Mouse (Mus musculus) stomach, embryonic 14.5 days (tissue): ENCODE data around the gene Adssl1. TPM values are rescaled to one million over a fixed set of nuclear protein-coding genes. Genes with fewer than 3 reads are reported as not detected.

ENCODE experiments used
- ATAC-seq: fragments of 200-750 bp; cut with Nextera tagmentation; 2 replicates; pipeline ENCODE4 v1.8.0; 2017; ENCODE audit warnings: low read depth, moderate TSS enrichment; ENCODE audit not compliant: insufficient number of reproducible peaks, insufficient read depth, low FRiP score
- H3K27ac ChIP-seq: fragments of 300-500 bp; sonication (generic); 2 replicates; pipeline ENCODE4 v1.5.1; 2014; ENCODE audit warnings: mild to moderate bottlenecking, low read length, moderate library complexity, mixed read lengths
- H3K27me3 ChIP-seq: fragments of 300-500 bp; sonication (generic); 2 replicates; pipeline ENCODE4 v1.6.1; 2014; ENCODE audit warnings: low read length, control low read depth, mixed read lengths; ENCODE audit not compliant: control insufficient read depth, insufficient read depth
- H3K36me3 ChIP-seq: fragments of 300-500 bp; sonication (generic); 2 replicates; pipeline ENCODE4 v1.6.1; 2014; ENCODE audit warnings: mild to moderate bottlenecking, control low read depth, low read length, moderate library complexity, mixed read lengths; ENCODE audit not compliant: control insufficient read depth, insufficient read depth
- H3K4me1 ChIP-seq: fragments of 300-500 bp; sonication (generic); 2 replicates; pipeline ENCODE4 v1.6.1; 2014; ENCODE audit warnings: low read length, control low read depth, mixed read lengths; ENCODE audit not compliant: control insufficient read depth, insufficient read depth
- H3K4me2 ChIP-seq: fragments of 300-500 bp; sonication (generic); replicated peaks from 2 replicates; pipeline ENCODE4 v1.6.1; 2014; ENCODE audit warnings: low read depth, low read length, control low read depth
- H3K4me3 ChIP-seq: fragments of 300-500 bp; sonication (generic); 2 replicates; pipeline ENCODE4 v1.5.1; 2014; ENCODE audit warnings: low read depth, low read length, control low read depth
- H3K9ac ChIP-seq: fragments of 300-500 bp; sonication (generic); replicated peaks from 2 replicates; pipeline ENCODE4 v1.6.1; 2014; ENCODE audit warnings: low read depth, mild to moderate bottlenecking, control low read depth, low read length, moderate library complexity, mixed read lengths
- H3K9me3 ChIP-seq: fragments of 300-500 bp; sonication (generic); 2 replicates; pipeline ENCODE4 v1.6.1; 2016; ENCODE audit warnings: low read depth, low read length, control low read depth; ENCODE audit not compliant: control insufficient read depth
- WGBS: fragments of 180-500 bp; shearing (Covaris S2); extraction: QIAGEN DNeasy Blood & Tissue Kit; methylation state at CpG from one replicate; pipeline ENCODE4 v1.1.7; 2014; 5-methylcytosine and 5-hydroxymethylcytosine counted together
- polyA plus RNA-seq: library from polyadenylated mRNA; unstranded; fragments of >200 nt; fragmentation: Nextera tagmentation; extraction: Ambion mirVana; gene quantifications from 2 replicates; pipeline ENCODE4 v1.2.1, GENCODE M21; 2014

Adssl1 gene
- polyA plus RNA-seq, 1 experiment from 2014 or later: 3.1 TPM

DNA sequence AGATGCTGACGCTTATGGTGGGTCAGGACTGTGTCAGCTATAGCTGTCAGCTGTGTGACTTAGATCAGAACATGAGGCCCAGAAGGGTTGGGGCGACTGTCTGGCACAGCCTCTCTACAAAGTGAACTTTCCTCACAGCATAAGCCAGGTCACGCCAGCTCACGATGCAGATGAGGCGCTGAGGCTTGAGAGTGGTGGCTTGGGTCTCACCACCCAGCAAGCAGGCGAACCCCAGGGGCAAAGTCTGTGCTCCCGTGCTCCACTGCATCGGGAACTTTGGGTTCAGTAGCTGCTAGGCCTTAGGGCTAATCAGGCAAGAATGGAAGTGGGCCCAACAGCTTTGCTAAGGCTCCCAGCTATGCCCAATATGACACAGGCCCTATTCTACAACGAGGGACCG lies 10.8 kb upstream of the Adssl1 start:
- H3K27ac ChIP-seq: no peak overlapping the region
- no peak overlapping the region for H3K4me3 ChIP-seq
- H3K4me2 ChIP-seq: no peak overlapping the region
- peaks cover 7% of the 10 kb centered on the region; the same call in 1 of the 2 replicates for H3K4me1 ChIP-seq
- H3K27me3 ChIP-seq: no peaks in the 10 kb centered on the region
- H3K9me3 ChIP-seq: no peaks in the 10 kb centered on the region
- H3K9ac ChIP-seq: no peak overlapping the region
- peaks cover 6% of the 10 kb centered on the region; the same call in 1 of the 2 replicates for H3K36me3 ChIP-seq
- WGBS: 92% methylated on average over 10 of the region's 10 CpGs
- ATAC-seq: no peak

- H3K27me3 ChIP-seq: peaks cover 14% of the 10 kb centered on the region; the same call in 1 of the 2 replicates
- H3K4me3 ChIP-seq: no peak overlapping the region
- H3K36me3 ChIP-seq: no peaks in the 10 kb centered on the region
- ATAC-seq: no peak
- H3K9me3 ChIP-seq: no peaks in the 10 kb centered on the region
- no peak overlapping the region for H3K4me2 ChIP-seq
- no peak overlapping the region for H3K27ac ChIP-seq
- no peak overlapping the region for H3K9ac ChIP-seq
- H3K4me1 ChIP-seq: peaks cover 4% of the 10 kb centered on the region; the same call in 1 of the 2 replicates
- WGBS: 35% methylated on average over 9 of the region's 9 CpGs
Measured at GRCm38 (mm10) chr12:112616668-112617067, 3.2 kb upstream of the Adssl1 start.

DNA sequence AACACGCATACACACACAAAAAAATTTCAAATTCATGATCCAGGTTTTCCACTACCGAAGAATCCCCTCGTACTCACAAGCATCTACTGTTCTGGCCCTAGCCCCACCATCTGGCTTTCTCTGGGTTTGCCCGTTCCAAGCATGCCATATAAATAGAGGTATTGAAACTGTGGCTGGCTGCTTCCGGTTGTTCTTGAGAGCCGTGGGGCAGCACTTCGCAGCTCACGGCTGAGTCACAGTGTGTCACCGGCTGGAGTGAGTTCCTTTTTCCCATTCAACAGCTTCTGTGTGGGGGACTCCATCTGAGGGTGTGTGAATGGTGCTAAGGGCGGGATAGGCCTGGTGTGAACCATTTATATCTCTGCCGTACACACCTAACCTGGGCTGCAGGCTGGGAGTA lies 2.7 kb upstream of the Adssl1 start:
- H3K36me3 ChIP-seq: no peaks in the 10 kb centered on the region
- H3K27ac ChIP-seq: no peak overlapping the region
- H3K4me2 ChIP-seq: no peak overlapping the region
- WGBS: 82% methylated on average over 11 of the region's 11 CpGs
- ATAC-seq: no peak
- H3K27me3 ChIP-seq: peaks cover 14% of the 10 kb centered on the region; the same call in 1 of the 2 replicates
- H3K9me3 ChIP-seq: no peaks in the 10 kb centered on the region
- H3K4me3 ChIP-seq: no peak overlapping the region
- no peak overlapping the region for H3K9ac ChIP-seq
- peaks cover 4% of the 10 kb centered on the region; the same call in 1 of the 2 replicates for H3K4me1 ChIP-seq

GRCm38 (mm10) chr12:112617898-112618380 lies 1.9 kb upstream of the Adssl1 start:
- Histone ChIP-seq H3K36me3 (no peaks in the 10 kb centered on the region), H3K9ac (no peak overlapping the region), H3K4me2 (no peak overlapping the region), H3K4me3 (no peak overlapping the region), H3K27me3 (peaks cover 14% of the 10 kb centered on the region; the same call in 1 of the 2 replicates), H3K27ac (no peak overlapping the region), H3K4me1 (peaks cover 4% of the 10 kb centered on the region; the same call in 1 of the 2 replicates), H3K9me3 (no peaks in the 10 kb centered on the region)
- peak; percentile 54; the same call in 1 of the 2 replicates for ATAC-seq
- whole genome bisulfite sequencing: 13% methylated on average over 8 of the region's 8 CpGs

GRCm38 (mm10) chr12:112618981-112619685 lies 712 bp upstream of the Adssl1 start:
- peaks cover 4% of the 10 kb centered on the region; the same call in 1 of the 2 replicates for H3K4me1 ChIP-seq
- H3K9ac ChIP-seq: no peak overlapping the region
- WGBS: 26% methylated on average over 13 of the region's 13 CpGs
- peak overlapping the region; percentile 42 for H3K4me3 ChIP-seq
- peak overlapping the region; percentile 97 for H3K4me2 ChIP-seq
- H3K36me3 ChIP-seq: no peaks in the 10 kb centered on the region
- H3K27me3 ChIP-seq: peaks cover 16% of the 10 kb centered on the region; the same call in 1 of the 2 replicates
- no peak overlapping the region for H3K27ac ChIP-seq
- no peak for ATAC-seq
- no peaks in the 10 kb centered on the region for H3K9me3 ChIP-seq

- Histone ChIP-seq H3K4me1 (peaks cover 4% of the 10 kb centered on the region; the same call in 1 of the 2 replicates), H3K9ac (peak overlapping the region; percentile 37; the same call in 1 of the 2 replicates), H3K27ac (no peak overlapping the region), H3K4me3 (peak overlapping the region; percentile 42), H3K36me3 (no peaks in the 10 kb centered on the region), H3K4me2 (peak overlapping the region; percentile 97), H3K9me3 (no peaks in the 10 kb centered on the region), H3K27me3 (peaks cover 16% of the 10 kb centered on the region; the same call in 1 of the 2 replicates)
- ATAC-seq: no peak
- 14% methylated on average over 16 of the region's 16 CpGs for WGBS
Measured at GRCm38 (mm10) chr12:112620354-112621061, 663 bp downstream of the Adssl1 start.

GRCm38 (mm10) chr12:112621900-112622299 lies 2.1 kb downstream of the Adssl1 start:
- Histone ChIP-seq H3K9ac (no peak overlapping the region), H3K4me3 (no peak overlapping the region), H3K27me3 (peaks cover 16% of the 10 kb centered on the region; the same call in 1 of the 2 replicates), H3K9me3 (no peaks in the 10 kb centered on the region), H3K4me2 (no peak overlapping the region), H3K27ac (no peak overlapping the region), H3K4me1 (peaks cover 4% of the 10 kb centered on the region; the same call in 1 of the 2 replicates), H3K36me3 (no peaks in the 10 kb centered on the region)
- no peak for ATAC-seq
- 73% methylated on average over 3 of the region's 3 CpGs for WGBS

- Histone ChIP-seq H3K4me1 (peaks cover 9% of the 10 kb centered on the region), H3K4me3 (no peak overlapping the region), H3K9me3 (no peaks in the 10 kb centered on the region), H3K27ac (no peak overlapping the region), H3K27me3 (peaks cover 16% of the 10 kb centered on the region; the same call in 1 of the 2 replicates), H3K4me2 (no peak overlapping the region), H3K9ac (no peak overlapping the region), H3K36me3 (no peaks in the 10 kb centered on the region)
- no peak for ATAC-seq
- 26% methylated on average over 2 of the region's 2 CpGs for WGBS
Measured at GRCm38 (mm10) chr12:112623742-112624141, 3.9 kb downstream of the Adssl1 start.
